Mouse (Mus musculus) layer of hippocampus, adult 18-20 months (tissue): ENCODE results near the gene Gm20852. TPM values are rescaled to one million over a fixed set of nuclear protein-coding genes. Genes with fewer than 3 reads are reported as not detected.
"Not testable (repeated sequence)": the region's sequence is repeated elsewhere in the genome, so short reads cannot be mapped to it uniquely, and the experiment has no call there.

Experiments used
- DNase-seq, 2 experiments: peaks; one replicate each; pipeline ENCODE4 v3.0.0; 2022; ENCODE audit warnings: low spot score in 2 of 2
- long read RNA-seq: library from polyadenylated mRNA; stranded (forward); transcript quantifications from one replicate; pipeline ENCODE4 v2.0.0, GENCODE M21; 2021
- total RNA-seq, 2 experiments: library from RNA; stranded (reverse); gene quantifications; 2 replicates each; pipeline ENCODE4 v1.2.3; 2021

Gene Gm20852
- total RNA-seq, result not detected
- long read RNA-seq, result 0 reads

DNA sequence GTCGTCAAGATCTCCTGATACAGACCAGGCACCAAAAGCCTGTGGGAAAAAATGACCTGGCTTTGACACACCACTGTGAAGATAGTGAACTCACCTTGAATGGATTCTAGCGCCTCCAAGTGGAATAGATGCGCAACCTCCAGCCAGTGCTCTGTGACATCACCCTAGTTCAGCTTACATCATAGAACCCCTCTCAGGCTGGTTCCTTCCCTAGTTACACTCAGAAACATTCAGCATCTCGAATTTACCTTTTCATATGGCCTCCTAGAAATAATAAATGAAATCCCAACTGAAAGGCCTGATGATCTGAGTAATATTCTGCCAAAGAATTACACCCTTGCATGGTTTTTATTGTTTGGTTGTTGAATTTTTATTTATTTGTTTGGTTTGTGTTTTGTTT is at the start of gene Gm20852:
Gm20852 (minus strand) TSS at position 101 of the 400 bp plus-strand sequence.
- not testable (repeated sequence) for DNase-seq
